Mouse (Mus musculus) myocyte (in vitro differentiated cells): ENCODE data around the gene Ppp1ca.

Experiments used
- MAX ChIP-seq: IDR thresholded peaks from one replicate; pipeline ENCODE4 v1.6.1; 2011; ENCODE audit warnings: low read depth, mild to moderate bottlenecking, control low read depth
- MYOD1 ChIP-seq, 3 experiments: IDR thresholded peaks; one replicate each; pipeline ENCODE4 v1.6.1; 2011; ENCODE audit warnings: control low read depth in 2 of 3, low read depth in 2 of 3, mild to moderate bottlenecking in 2 of 3, moderate library complexity in 1 of 3; ENCODE audit not compliant: insufficient read length in 2 of 3, control insufficient read depth in 1 of 3
- POLR2A ChIP-seq: IDR thresholded peaks from one replicate; pipeline ENCODE4 v1.6.1; 2011; ENCODE audit warnings: low read depth, mild to moderate bottlenecking, control low read depth, moderate library complexity; ENCODE audit not compliant: insufficient read length
- REST ChIP-seq: IDR thresholded peaks from one replicate; pipeline ENCODE4 v1.6.1; 2011; ENCODE audit warnings: mild to moderate bottlenecking, control low read depth, moderate library complexity; ENCODE audit not compliant: insufficient read depth, insufficient read length
- USF1 ChIP-seq: IDR thresholded peaks from one replicate; pipeline ENCODE4 v1.6.1; 2011; ENCODE audit warnings: low read depth, mild to moderate bottlenecking, control low read depth, moderate library complexity

GRCm38 (mm10) chr19:4217855-4218254 lies 26.0 kb downstream of the Ppp1ca start:
- no peak for TF ChIP-seq POLR2A
- no peak for TF ChIP-seq USF1
- TF ChIP-seq MYOD1 (IDR thresholded peaks at IDR 0.05; ENCODE audit: control insufficient read depth in 1 of 3, insufficient read length in 2 of 3, low read depth in 2 of 3), result no peak
- TF ChIP-seq REST, result no peak
- TF ChIP-seq MAX, result no peak
